7 mouse cellular contexts compared by ENCODE assay signal in genomic region chr1:150393488-150393852, GRCm38 (mm10). TPM values are rescaled to one million over a fixed set of nuclear protein-coding genes. Genes with fewer than 3 reads are reported as not detected.
A peak's percentile ranks its signal among the peaks of the same experiment; 100 is the strongest.
DNase-seq lines count a peak whose midpoint lies in the region; ATAC-seq and TF ChIP-seq lines count a peak whose summit lies in the region.

No protein-coding gene starts in this region.

- no peak for TF ChIP-seq CTCF in lung, postnatal 0 days (IDR thresholded peaks at IDR 0.05)

- H3K36me3 ChIP-seq in lung, postnatal 0 days (ENCODE audit: insufficient read depth, low read length): 0 out of 2 replicates have a peak, but pooled peaks cover 15% of the 10 kb centered on the region
- H3K36me3 ChIP-seq in limb, embryonic 14.5 days (ENCODE audit: control insufficient read depth, insufficient read depth, low read length): peaks cover 37% of the 10 kb centered on the region
- peaks cover 4% of the 10 kb centered on the region; the same call in 1 of the 2 replicates for H3K36me3 ChIP-seq in stomach, embryonic 15.5 days

- no peaks in the 10 kb centered on the region for H3K27me3 ChIP-seq in lung, postnatal 0 days (replicated peaks; ENCODE audit: insufficient read depth, low read length)
- H3K27me3 ChIP-seq in limb, embryonic 14.5 days (ENCODE audit: control insufficient read depth, insufficient read depth, low read length): no peaks in the 10 kb centered on the region
- no peaks in the 10 kb centered on the region for H3K27me3 ChIP-seq in stomach, embryonic 15.5 days (replicated peaks)

- TF ChIP-seq POLR2A in limb, embryonic 14.5 days (IDR thresholded peaks at IDR 0.05; ENCODE audit: borderline replicate concordance, extremely low read depth, insufficient read depth, insufficient read length): no peak

- no peak for TF ChIP-seq EP300 in lung, postnatal 0 days (IDR thresholded peaks at IDR 0.05)

- peak overlapping the region; percentile 72 for H3K4me3 ChIP-seq in lung, postnatal 0 days (ENCODE audit: low read depth, low read length)
- peak overlapping the region; percentile 57 for H3K4me3 ChIP-seq in limb, embryonic 14.5 days (replicated peaks; ENCODE audit: low read length)
- H3K4me3 ChIP-seq in stomach, embryonic 15.5 days (replicated peaks): peak overlapping the region; percentile 85

- 0% methylated on average over 27 of the region's 27 CpGs for WGBS in lung, postnatal 0 days
- 0% methylated on average over 27 of the region's 27 CpGs for WGBS in limb, embryonic 14.5 days
- 0% methylated on average over 27 of the region's 27 CpGs for WGBS in stomach, embryonic 15.5 days

- ATAC-seq in lung, postnatal 0 days: peak; percentile 54
- ATAC-seq in erythroid progenitor cell, adult 5-6 weeks (replicated peaks; ENCODE audit: low FRiP score, poor library complexity, severe bottlenecking): peak; percentile 31; the same call in 1 of the 2 replicates
- ATAC-seq in limb, embryonic 14.5 days (ENCODE audit: low FRiP score, low read depth): peak; percentile 53
- peak; percentile 25 for ATAC-seq in stomach, embryonic 15.5 days (ENCODE audit: insufficient read depth, low FRiP score, low read depth)

- peak overlapping the region; percentile 80 for H3K9ac ChIP-seq in lung, postnatal 0 days (replicated peaks; ENCODE audit: low read depth)
- H3K9ac ChIP-seq in limb, embryonic 14.5 days (ENCODE audit: low read depth, low read length, severe bottlenecking): peak overlapping the region; percentile 59
- peak overlapping the region; percentile 65 for H3K9ac ChIP-seq in stomach, embryonic 15.5 days

- H3K4me1 ChIP-seq in lung, postnatal 0 days (ENCODE audit: insufficient read depth, low read depth, low read length): no peaks in the 10 kb centered on the region
- 0 out of 2 replicates have a peak, but pooled peaks cover 4% of the 10 kb centered on the region for H3K4me1 ChIP-seq in limb, embryonic 14.5 days (ENCODE audit: control insufficient read depth, insufficient read depth, low read length)
- 0 out of 2 replicates have a peak, but pooled peaks cover 4% of the 10 kb centered on the region for H3K4me1 ChIP-seq in stomach, embryonic 15.5 days

- peak overlapping the region; percentile 93 for H3K27ac ChIP-seq in lung, postnatal 0 days (ENCODE audit: low read length)
- peak overlapping the region; percentile 87 for H3K27ac ChIP-seq in limb, embryonic 14.5 days (replicated peaks; ENCODE audit: low read depth, low read length)
- H3K27ac ChIP-seq in stomach, embryonic 15.5 days: peak overlapping the region; percentile 95

- H3K9me3 ChIP-seq in lung, postnatal 0 days (ENCODE audit: low read length): no peaks in the 10 kb centered on the region
- no peaks in the 10 kb centered on the region for H3K9me3 ChIP-seq in limb, embryonic 14.5 days (ENCODE audit: control insufficient read depth, low read length)
- H3K9me3 ChIP-seq in stomach, embryonic 15.5 days: no peaks in the 10 kb centered on the region

- H3K4me2 ChIP-seq in lung, postnatal 0 days (replicated peaks; ENCODE audit: low read depth, low read length): peak overlapping the region; percentile 68
- peak overlapping the region; percentile 64 for H3K4me2 ChIP-seq in limb, embryonic 14.5 days (replicated peaks; ENCODE audit: low read depth, low read length, severe bottlenecking)
- peak overlapping the region; percentile 61 for H3K4me2 ChIP-seq in stomach, embryonic 15.5 days

- peak; percentile 84 for DNase-seq in lung, postnatal 0 days (ENCODE audit: low spot score)
- DNase-seq in lung, adult 18-20 months: no peak
- peak; percentile 58 for DNase-seq in limb, embryonic 14.5 days (ENCODE audit: low spot score)
- no peak for DNase-seq in embryo, embryonic 11 days
- no peak for DNase-seq in adrenal gland, adult 8-10 months

RNA-seq across cellular contexts. Expression of gene Odr4, which starts 0.6 kb away (rescaled TPM):
- polyA plus RNA-seq in lung, postnatal 0 days (2015; fragmentation: Nextera tagmentation; extraction: Ambion mirVana): 39.1 and 43.4 TPM in 2 replicates
- 25.2 and 29.3 TPM in 2 replicates for total RNA-seq in erythroid progenitor cell, adult 5-6 weeks (2015; ENCODE audit: low replicate concordance)
- total RNA-seq in erythroid progenitor cell, adult 5-6 weeks (2017; ENCODE audit: low replicate concordance): 11.8 and 18.5 TPM in 2 replicates
- 20.8 and 29.4 TPM in 2 replicates for polyA plus RNA-seq in limb, embryonic 14.5 days (2012; rRNA removed)
- polyA plus RNA-seq in limb, embryonic 14.5 days (2014; fragmentation: Nextera tagmentation; extraction: Ambion mirVana): 42.6 and 42.9 TPM in 2 replicates
- 46.6 and 48.5 TPM in 2 replicates for polyA plus RNA-seq in stomach, embryonic 15.5 days (2015; fragmentation: Nextera tagmentation; extraction: Ambion mirVana)
- 10 to 100 TPM; 47.0 to 58.8 (median 50.4) TPM for total RNA-seq in adrenal gland, adult 8-10 months (2022)

RNA-seq across cellular contexts. Expression of gene Tpr, which starts 0.8 kb away (rescaled TPM):
- 124 and 140 TPM in 2 replicates for polyA plus RNA-seq in lung, postnatal 0 days (2015; fragmentation: Nextera tagmentation; extraction: Ambion mirVana)
- total RNA-seq in erythroid progenitor cell, adult 5-6 weeks (2015; ENCODE audit: low replicate concordance): 247 and 267 TPM in 2 replicates
- total RNA-seq in erythroid progenitor cell, adult 5-6 weeks (2017; ENCODE audit: low replicate concordance): 283 and 286 TPM in 2 replicates
- 89.4 and 122 TPM in 2 replicates for polyA plus RNA-seq in limb, embryonic 14.5 days (2012; rRNA removed)
- polyA plus RNA-seq in limb, embryonic 14.5 days (2014; fragmentation: Nextera tagmentation; extraction: Ambion mirVana): 154 and 177 TPM in 2 replicates
- 161 and 166 TPM in 2 replicates for polyA plus RNA-seq in stomach, embryonic 15.5 days (2015; fragmentation: Nextera tagmentation; extraction: Ambion mirVana)
- total RNA-seq in adrenal gland, adult 8-10 months (2022): 100 to 1,000 TPM; 101 to 136 (median 117) TPM

Comparison
In these comparisons a context has a peak if more than half of its experiments do, and no peak if none do; other contexts are left out.
1. DNase-seq: peak in lung, postnatal 0 days (single experiment) and limb, embryonic 14.5 days (single experiment); none in lung, adult 18-20 months (0 of 2), embryo, embryonic 11 days (single experiment) and adrenal gland, adult 8-10 months (single experiment).
2. Peak in every context shown above with its lines, with median percentiles within 50 percentile points of each other: ATAC-seq, H3K27ac ChIP-seq, H3K4me2 ChIP-seq, H3K4me3 ChIP-seq and H3K9ac ChIP-seq.